Mouse (Mus musculus): Measurements from ENCODE around the gene Tubb3.

The Tubb3 gene

GRCm38 (mm10) chr8:123415967-123416943, 5.0 kb downstream of the Tubb3 start:
- H3K4me1 ChIP-seq (replicated peaks; ENCODE audit: low read depth, low read length): peaks cover 61% of the 10 kb centered on the region
- peaks cover 7% of the 10 kb centered on the region; the same call in 1 of the 2 replicates for H3K27me3 ChIP-seq (ENCODE audit: insufficient read depth, low read length)
- H3K36me3 ChIP-seq (ENCODE audit: insufficient read depth, low read length): peaks cover 43% of the 10 kb centered on the region
- peaks cover 3% of the 10 kb centered on the region; the same call in 1 of the 2 replicates for H3K9me3 ChIP-seq (ENCODE audit: low read length)
- TF ChIP-seq NANOG (IDR thresholded peaks at IDR 0.05; ENCODE audit: borderline replicate concordance, low read length): no peak
- TF ChIP-seq CTCF (conservative IDR thresholded peaks at IDR 0.05; ENCODE audit: low read length): peak; percentile 67
- TF ChIP-seq POU5F1 (IDR thresholded peaks at IDR 0.05; ENCODE audit: borderline replicate concordance, low read length): no peak
- H3K4me3 ChIP-seq (replicated peaks; ENCODE audit: low read length): no peak overlapping the region

DNA sequence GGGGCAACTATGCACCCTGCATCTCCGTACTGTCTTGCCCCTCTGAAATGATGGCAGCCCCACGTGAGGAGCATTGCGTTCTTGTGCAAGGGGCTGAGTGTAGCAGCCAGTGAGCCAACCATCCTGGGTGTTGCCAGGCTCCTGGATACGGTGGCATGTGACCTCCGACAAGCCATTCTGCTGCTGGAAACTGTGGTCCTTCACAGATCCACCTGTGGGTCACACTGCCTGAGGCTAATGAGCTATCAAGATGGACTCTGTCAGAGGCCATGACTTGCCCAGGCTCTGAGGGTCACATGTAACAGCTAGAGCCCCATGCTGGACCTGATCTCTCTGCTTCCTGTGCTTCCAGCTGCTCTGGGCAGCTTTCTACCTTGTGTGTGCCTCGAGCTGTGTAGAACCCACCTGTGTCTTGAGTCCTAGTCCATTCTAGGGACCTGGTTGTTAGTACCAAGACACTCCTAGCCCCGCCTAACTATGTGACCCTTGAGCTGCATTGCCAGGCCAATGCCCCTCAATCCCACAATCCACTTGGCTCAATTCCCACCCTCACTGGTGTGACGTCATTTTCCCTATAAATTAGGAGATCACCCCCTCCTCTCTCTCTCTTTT, 5.8 kb downstream of the Tubb3 start:
- peaks cover 1% of the 10 kb centered on the region; the same call in 1 of the 2 replicates for H3K27me3 ChIP-seq (ENCODE audit: insufficient read depth, low read length)
- H3K4me1 ChIP-seq (replicated peaks; ENCODE audit: low read depth, low read length): peaks cover 63% of the 10 kb centered on the region
- peaks cover 3% of the 10 kb centered on the region; the same call in 1 of the 2 replicates for H3K9me3 ChIP-seq (ENCODE audit: low read length)
- H3K4me3 ChIP-seq (replicated peaks; ENCODE audit: low read length): no peak overlapping the region
- peaks cover 51% of the 10 kb centered on the region for H3K36me3 ChIP-seq (ENCODE audit: insufficient read depth, low read length)
- TF ChIP-seq NANOG (IDR thresholded peaks at IDR 0.05; ENCODE audit: borderline replicate concordance, low read length): no peak
- TF ChIP-seq CTCF (conservative IDR thresholded peaks at IDR 0.05; ENCODE audit: low read length): no peak
- no peak for TF ChIP-seq POU5F1 (IDR thresholded peaks at IDR 0.05; ENCODE audit: borderline replicate concordance, low read length)

GRCm38 (mm10) chr8:123419711-123420110, 8.5 kb downstream of the Tubb3 start:
- no peak overlapping the region for H3K4me3 ChIP-seq (replicated peaks; ENCODE audit: low read length)

GRCm38 (mm10) chr8:123420525-123421281, 9.5 kb downstream of the Tubb3 start:
- Histone ChIP-seq H3K4me1 (replicated peaks; ENCODE audit: low read depth, low read length) (peaks cover 51% of the 10 kb centered on the region), H3K9me3 (ENCODE audit: low read length) (peaks cover 3% of the 10 kb centered on the region; the same call in 1 of the 2 replicates), H3K4me3 (replicated peaks; ENCODE audit: low read length) (no peak overlapping the region), H3K27me3 (ENCODE audit: insufficient read depth, low read length) (no peaks in the 10 kb centered on the region), H3K36me3 (ENCODE audit: insufficient read depth, low read length) (peaks cover 45% of the 10 kb centered on the region)
- TF ChIP-seq NANOG (IDR thresholded peaks at IDR 0.05; ENCODE audit: borderline replicate concordance, low read length) (no peak), CTCF (conservative IDR thresholded peaks at IDR 0.05; ENCODE audit: low read length) (no peak), POU5F1 (IDR thresholded peaks at IDR 0.05; ENCODE audit: borderline replicate concordance, low read length) (no peak)

More at GRCm38 (mm10) chr8:123419711-123420110, 8.5 kb downstream of the Tubb3 start:
- peaks cover 45% of the 10 kb centered on the region for H3K36me3 ChIP-seq (ENCODE audit: insufficient read depth, low read length)
- TF ChIP-seq NANOG (IDR thresholded peaks at IDR 0.05; ENCODE audit: borderline replicate concordance, low read length): no peak
- TF ChIP-seq CTCF (conservative IDR thresholded peaks at IDR 0.05; ENCODE audit: low read length): no peak
- TF ChIP-seq POU5F1 (IDR thresholded peaks at IDR 0.05; ENCODE audit: borderline replicate concordance, low read length): no peak
- H3K4me1 ChIP-seq (replicated peaks; ENCODE audit: low read depth, low read length): peaks cover 52% of the 10 kb centered on the region
- H3K9me3 ChIP-seq (ENCODE audit: low read length): peaks cover 3% of the 10 kb centered on the region; the same call in 1 of the 2 replicates
- no peaks in the 10 kb centered on the region for H3K27me3 ChIP-seq (ENCODE audit: insufficient read depth, low read length)

GRCm38 (mm10) chr8:123421325-123421724, 10.1 kb downstream of the Tubb3 start:
- H3K36me3 ChIP-seq (ENCODE audit: insufficient read depth, low read length): peaks cover 45% of the 10 kb centered on the region
- TF ChIP-seq POU5F1 (IDR thresholded peaks at IDR 0.05; ENCODE audit: borderline replicate concordance, low read length): no peak
- no peak for TF ChIP-seq NANOG (IDR thresholded peaks at IDR 0.05; ENCODE audit: borderline replicate concordance, low read length)
- TF ChIP-seq CTCF (conservative IDR thresholded peaks at IDR 0.05; ENCODE audit: low read length): no peak
- no peak overlapping the region for H3K4me3 ChIP-seq (replicated peaks; ENCODE audit: low read length)
- no peaks in the 10 kb centered on the region for H3K27me3 ChIP-seq (ENCODE audit: insufficient read depth, low read length)
- peaks cover 3% of the 10 kb centered on the region; the same call in 1 of the 2 replicates for H3K9me3 ChIP-seq (ENCODE audit: low read length)
- peaks cover 51% of the 10 kb centered on the region for H3K4me1 ChIP-seq (replicated peaks; ENCODE audit: low read depth, low read length)

GRCm38 (mm10) chr8:123422056-123422780, 11.0 kb downstream of the Tubb3 start:
- Histone ChIP-seq H3K9me3 (ENCODE audit: low read length) (peaks cover 3% of the 10 kb centered on the region; the same call in 1 of the 2 replicates), H3K4me1 (replicated peaks; ENCODE audit: low read depth, low read length) (peaks cover 42% of the 10 kb centered on the region), H3K27me3 (ENCODE audit: insufficient read depth, low read length) (no peaks in the 10 kb centered on the region), H3K36me3 (ENCODE audit: insufficient read depth, low read length) (peaks cover 40% of the 10 kb centered on the region), H3K4me3 (replicated peaks; ENCODE audit: low read length) (0 out of 2 replicates have a peak overlapping the region, but pooled peaks have one; percentile 8)
- TF ChIP-seq CTCF (conservative IDR thresholded peaks at IDR 0.05; ENCODE audit: low read length) (peak; percentile 49), NANOG (IDR thresholded peaks at IDR 0.05; ENCODE audit: borderline replicate concordance, low read length) (no peak), POU5F1 (IDR thresholded peaks at IDR 0.05; ENCODE audit: borderline replicate concordance, low read length) (no peak)

DNA sequence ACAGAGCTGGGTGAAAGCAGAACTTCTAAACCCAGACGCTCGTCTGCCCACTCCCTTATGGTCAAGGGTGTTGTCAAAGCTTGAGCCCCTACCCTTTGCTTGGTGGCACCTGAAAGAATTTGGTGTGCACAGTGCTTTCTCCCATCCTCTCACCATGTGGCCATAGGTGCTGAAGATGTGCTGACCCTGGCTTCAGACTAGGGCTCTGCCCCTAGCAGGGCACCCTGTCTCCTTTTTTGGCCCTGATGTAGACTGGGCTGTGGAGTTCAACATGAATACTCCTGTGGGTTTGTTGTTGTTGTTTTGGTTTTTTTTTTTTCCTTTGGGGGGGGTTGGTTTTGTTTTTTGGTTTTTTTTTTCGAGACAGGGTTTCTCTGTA, 11.5 kb downstream of the Tubb3 start:
- TF ChIP-seq POU5F1 (IDR thresholded peaks at IDR 0.05; ENCODE audit: borderline replicate concordance, low read length) (no peak), NANOG (IDR thresholded peaks at IDR 0.05; ENCODE audit: borderline replicate concordance, low read length) (no peak), CTCF (conservative IDR thresholded peaks at IDR 0.05; ENCODE audit: low read length) (no peak)
- H3K4me1 ChIP-seq (replicated peaks; ENCODE audit: low read depth, low read length): peaks cover 38% of the 10 kb centered on the region
- peaks cover 40% of the 10 kb centered on the region for H3K36me3 ChIP-seq (ENCODE audit: insufficient read depth, low read length)
- peaks cover 3% of the 10 kb centered on the region; the same call in 1 of the 2 replicates for H3K9me3 ChIP-seq (ENCODE audit: low read length)
- H3K27me3 ChIP-seq (ENCODE audit: insufficient read depth, low read length): no peaks in the 10 kb centered on the region
- H3K4me3 ChIP-seq (replicated peaks; ENCODE audit: low read length): no peak overlapping the region

Data from E14TG2a.4 (cell line).